Mouse (Mus musculus): ENCODE measurements around the gene Rbms3.

- no peak for TF ChIP-seq CTCF (IDR thresholded peaks at IDR 0.05; ENCODE audit: insufficient read depth, low read depth, low read length)
- TF ChIP-seq POLR2A (IDR thresholded peaks at IDR 0.05; ENCODE audit: insufficient read depth, low read depth, low read length): no peak
Observed at GRCm38 (mm10) chr9:117508941-117509340, 120.8 kb downstream of the Rbms3 start.
